Mouse (Mus musculus): Measurements from ENCODE around the gene Lefty1. TPM values are rescaled to one million over a fixed set of nuclear protein-coding genes. Genes with fewer than 3 reads are reported as not detected.
"Not testable (repeated sequence)": the region's sequence is repeated elsewhere in the genome, so short reads cannot be mapped to it uniquely, and the experiment has no call there.

Lefty1 gene
- total RNA-seq, 2 experiments from 2014 or later = 0.17 to 0.94 TPM

- intact Hi-C loops (cut with DNase I) = no loop called here
- DNase-seq (ENCODE audit: low spot score) = no peak
Observed at GRCm38 (mm10) chr1:180916425-180916824, 18.4 kb upstream of the Lefty1 start.

DNA sequence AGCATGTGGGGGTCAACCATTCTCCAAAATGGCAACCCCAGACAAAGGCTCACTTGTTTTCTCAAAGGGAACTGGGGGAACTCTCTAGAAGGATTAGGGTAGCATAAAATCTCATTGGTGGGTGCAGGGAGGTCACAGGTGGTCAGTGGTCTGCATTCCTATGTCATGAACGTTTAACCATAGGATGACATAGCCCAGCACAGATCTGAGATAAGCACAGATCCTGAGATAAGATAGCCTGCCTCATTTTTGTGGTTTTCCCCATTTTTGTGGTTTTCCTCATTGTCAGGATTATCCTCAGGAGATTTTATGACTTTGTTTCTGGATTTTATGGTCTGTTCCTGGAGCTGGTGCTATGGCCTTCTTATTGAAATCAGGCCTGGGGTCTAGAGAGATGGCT is 17.8 kb upstream of the Lefty1 start:
- no peak for DNase-seq (ENCODE audit: low spot score)
- intact Hi-C loops (cut with DNase I) = no loop called here

GRCm38 (mm10) chr1:180919686-180920085 is 15.1 kb upstream of the Lefty1 start:
- intact Hi-C loops (cut with DNase I) = no loop called here
- no peak for DNase-seq (ENCODE audit: low spot score)

GRCm38 (mm10) chr1:180922273-180923048 is 12.4 kb upstream of the Lefty1 start:
- no peak for DNase-seq (ENCODE audit: low spot score)
- intact Hi-C loops (cut with DNase I) = no loop called here

DNA sequence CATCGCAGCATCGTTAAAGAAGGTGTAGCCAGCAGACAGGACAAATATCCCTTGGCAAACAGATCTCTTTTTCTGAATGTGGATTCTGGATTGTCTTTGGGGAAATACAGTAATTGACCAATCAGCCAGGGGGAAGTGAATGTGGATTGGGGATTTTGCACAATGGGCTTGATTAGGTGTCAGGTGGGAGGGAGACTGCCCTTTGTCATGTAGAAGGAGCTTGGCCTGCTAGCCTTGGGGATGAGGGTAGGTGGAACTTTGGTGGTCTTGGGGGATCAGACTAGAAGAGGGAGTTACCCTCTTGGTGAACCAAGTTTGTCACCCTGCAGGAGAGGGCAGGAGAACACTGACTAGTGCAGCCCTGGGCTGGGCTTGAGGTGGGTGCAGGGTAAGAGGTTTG is 10.1 kb upstream of the Lefty1 start:
- intact Hi-C loops (cut with DNase I) = no loop called here
- DNase-seq (ENCODE audit: low spot score) = no peak

GRCm38 (mm10) chr1:180926286-180926685 is 8.5 kb upstream of the Lefty1 start:
- no peak for DNase-seq (ENCODE audit: low spot score)
- intact Hi-C loops (cut with DNase I) = no loop called here

DNA sequence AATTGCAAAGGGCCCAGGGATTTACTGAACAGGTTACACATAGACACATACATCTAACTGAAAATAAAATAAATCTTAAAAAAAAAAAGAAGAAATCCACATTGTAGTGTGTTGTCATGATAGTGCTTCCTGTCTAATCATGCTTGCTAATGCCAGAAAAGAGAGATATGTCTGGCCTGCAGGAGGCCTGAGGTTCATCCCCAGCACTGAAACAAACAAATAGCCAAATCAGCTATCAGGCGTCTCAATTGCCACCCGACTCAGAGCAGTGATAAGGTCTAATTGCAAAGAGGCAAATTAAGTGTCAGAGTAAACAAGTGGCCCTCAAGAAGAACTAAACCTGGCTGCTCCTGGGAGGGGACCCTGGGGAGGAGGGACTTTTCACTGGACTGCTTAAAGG is 5.2 kb upstream of the Lefty1 start:
- intact Hi-C loops (cut with DNase I) = no loop called here
- no peak for DNase-seq (ENCODE audit: low spot score)

GRCm38 (mm10) chr1:180931106-180931505 is 3.7 kb upstream of the Lefty1 start:
- no peak for DNase-seq (ENCODE audit: low spot score)
- intact Hi-C loops (cut with DNase I) = no loop called here

GRCm38 (mm10) chr1:180933659-180934058 is 1.2 kb upstream of the Lefty1 start:
- intact Hi-C loops (cut with DNase I) = no loop called here
- DNase-seq (ENCODE audit: low spot score) = no peak

GRCm38 (mm10) chr1:180936610-180937398 is 2.0 kb downstream of the Lefty1 start:
- peak; percentile 59 for DNase-seq (ENCODE audit: low spot score)
- intact Hi-C loops (cut with DNase I) = not testable (repeated sequence)

DNA sequence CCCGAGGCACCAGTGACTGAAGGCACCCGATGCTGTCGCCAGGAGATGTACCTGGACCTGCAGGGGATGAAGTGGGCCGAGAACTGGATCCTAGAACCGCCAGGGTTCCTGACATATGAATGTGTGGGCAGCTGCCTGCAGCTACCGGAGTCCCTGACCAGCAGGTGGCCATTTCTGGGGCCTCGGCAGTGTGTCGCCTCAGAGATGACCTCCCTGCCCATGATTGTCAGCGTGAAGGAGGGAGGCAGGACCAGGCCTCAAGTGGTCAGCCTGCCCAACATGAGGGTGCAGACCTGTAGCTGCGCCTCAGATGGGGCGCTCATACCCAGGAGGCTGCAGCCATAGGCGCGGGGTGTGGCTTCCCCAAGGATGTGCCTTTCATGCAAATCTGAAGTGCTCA is 2.8 kb downstream of the Lefty1 start:
- DNase-seq (ENCODE audit: low spot score); intact Hi-C loops (cut with DNase I): not testable (repeated sequence)

DNA sequence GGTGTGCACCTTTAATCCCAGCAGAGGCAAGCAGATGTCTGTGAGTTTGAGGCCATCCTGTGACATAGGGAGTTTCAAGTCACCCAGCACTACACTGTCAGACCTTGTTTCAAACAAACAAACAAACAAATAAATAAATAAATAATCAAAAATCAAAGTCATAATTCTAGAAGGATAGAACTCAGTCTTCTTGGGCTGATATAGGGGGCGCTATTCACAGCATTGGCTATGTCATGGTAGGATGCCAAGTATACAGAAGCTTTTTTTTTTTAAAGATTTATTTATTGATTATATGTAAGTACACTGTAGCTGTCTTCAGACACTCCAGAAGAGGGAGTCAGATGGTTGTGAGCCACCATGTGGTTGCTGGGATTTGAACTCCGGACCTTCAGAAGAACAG is 4.0 kb downstream of the Lefty1 start:
- intact Hi-C loops (cut with DNase I); DNase-seq (ENCODE audit: low spot score): not testable (repeated sequence)

GRCm38 (mm10) chr1:180940776-180941460 is 6.1 kb downstream of the Lefty1 start:
- DNase-seq (ENCODE audit: low spot score) = no peak
- intact Hi-C loops (cut with DNase I) = loop anchor here (2.0 kb wide), 1 partner anchor 38 kb away; no protein-coding TSS in a partner anchor

- no peak for DNase-seq (ENCODE audit: low spot score)
- intact Hi-C loops (cut with DNase I) = loop anchor here (2.0 kb wide), 1 partner anchor 39 kb away; no protein-coding TSS in a partner anchor
Observed at GRCm38 (mm10) chr1:180941726-180942125, 6.9 kb downstream of the Lefty1 start.

GRCm38 (mm10) chr1:180942166-180943031 is 7.6 kb downstream of the Lefty1 start, which contains the start of gene Tmem63a:
Gene Tmem63a (plus strand): TSS chr1:180942344.
- intact Hi-C loops (cut with DNase I) = no loop called here

GRCm38 (mm10) chr1:180943032-180943644 is 8.3 kb downstream of the Lefty1 start:
- DNase-seq (ENCODE audit: low spot score) = no peak
- intact Hi-C loops (cut with DNase I) = no loop called here

More at GRCm38 (mm10) chr1:180942166-180943031, 7.6 kb downstream of the Lefty1 start, which contains the start of gene Tmem63a:
- DNase-seq (ENCODE audit: low spot score) = peak; percentile 63

DNA sequence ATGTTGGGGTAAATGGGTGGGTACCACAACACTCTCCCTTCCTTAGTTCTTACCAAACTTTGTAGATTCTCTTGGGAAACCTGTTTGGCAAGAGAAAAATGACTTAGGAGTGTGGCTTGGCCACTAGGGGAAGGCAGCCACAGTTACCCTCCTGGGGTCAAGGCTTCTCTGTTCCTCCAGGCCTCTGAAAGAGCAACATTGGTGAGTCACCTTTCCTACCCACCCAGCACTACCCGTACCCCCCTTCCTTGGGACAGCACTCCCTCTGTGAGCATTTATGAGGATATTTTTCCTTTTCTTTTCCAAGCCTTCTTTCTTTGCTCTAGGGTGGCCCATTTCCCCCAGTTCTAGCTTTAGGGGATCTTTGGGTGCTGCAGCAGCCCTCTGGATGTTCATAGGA is 9.1 kb downstream of the Lefty1 start:
- no peak for DNase-seq (ENCODE audit: low spot score)
- intact Hi-C loops (cut with DNase I) = no loop called here

- peak; percentile 19 for DNase-seq (ENCODE audit: low spot score)
- intact Hi-C loops (cut with DNase I) = no loop called here
Observed at GRCm38 (mm10) chr1:180944553-180944952, 9.7 kb downstream of the Lefty1 start.
